In the genomic region with DNA sequence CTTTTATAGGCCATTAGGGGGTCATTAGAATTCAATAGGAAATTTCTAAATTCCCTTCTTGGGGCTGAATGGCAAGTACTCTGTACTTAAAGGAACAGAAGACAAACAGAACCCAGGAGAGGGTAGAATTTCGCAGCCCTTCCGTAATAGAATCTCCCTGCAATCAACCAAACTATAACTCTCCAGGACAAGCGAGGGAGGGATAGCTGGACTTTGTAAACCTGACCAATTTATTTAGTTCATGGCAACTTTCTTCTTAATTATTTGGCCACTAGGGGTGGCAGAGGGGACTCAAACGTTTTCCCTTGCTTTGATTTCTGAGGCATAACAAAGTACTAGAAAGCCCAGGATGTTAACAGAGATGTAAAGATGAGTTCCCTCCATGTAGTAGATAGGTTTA, we compare ENCODE assay signal across 16 mouse cellular contexts. TPM values are rescaled to one million over a fixed set of nuclear protein-coding genes. Genes with fewer than 3 reads are reported as not detected.
DNase-seq lines count a peak whose midpoint lies in the region; ATAC-seq lines count a peak whose summit lies in the region.
"Had no signal": no experiment of that assay in that cellular context is flagged by ENCODE, and none has a peak within 500 bp of the region (broad histone marks: within the 10 kb centered on the region; RNA-seq: fewer than 3 reads in every experiment).

No protein-coding gene starts in this region.

- no peak overlapping the region for H3K4me3 ChIP-seq in heart, embryonic 13.5 days
- H3K4me3 ChIP-seq in kidney, embryonic 15.5 days (replicated peaks): no peak overlapping the region
- H3K4me3 ChIP-seq in midbrain, embryonic 14.5 days (replicated peaks; ENCODE audit: low read depth, low read length): no peak overlapping the region
- no peak overlapping the region for H3K4me3 ChIP-seq in midbrain, embryonic 16.5 days (ENCODE audit: low read depth, low read length)
- H3K4me3 ChIP-seq: erythroblast, embryonic 14.5 days had no signal

- WGBS in heart, embryonic 13.5 days: 45% methylated on average over 4 of the region's 4 CpGs
- WGBS in kidney, embryonic 15.5 days: 8% methylated on average over 4 of the region's 4 CpGs
- 48% methylated on average over 4 of the region's 4 CpGs for WGBS in midbrain, embryonic 14.5 days
- WGBS in midbrain, embryonic 16.5 days: 53% methylated on average over 4 of the region's 4 CpGs

- H3K27ac ChIP-seq in heart, embryonic 13.5 days (replicated peaks): peak overlapping the region; percentile 85
- H3K27ac ChIP-seq in kidney, embryonic 15.5 days: peak overlapping the region; percentile 64; the same call in 1 of the 2 replicates
- no peak overlapping the region for H3K27ac ChIP-seq in midbrain, embryonic 14.5 days (replicated peaks; ENCODE audit: low read depth, low read length)
- no peak overlapping the region for H3K27ac ChIP-seq in midbrain, embryonic 16.5 days (ENCODE audit: low read length)
- H3K27ac ChIP-seq: liver, embryonic 14.5 days had no signal

- no peaks in the 10 kb centered on the region for H3K9me3 ChIP-seq in heart, embryonic 13.5 days
- no peaks in the 10 kb centered on the region for H3K9me3 ChIP-seq in kidney, embryonic 15.5 days (replicated peaks)
- no peaks in the 10 kb centered on the region for H3K9me3 ChIP-seq in midbrain, embryonic 14.5 days (ENCODE audit: control insufficient read depth, low read length)
- H3K9me3 ChIP-seq in midbrain, embryonic 16.5 days (replicated peaks; ENCODE audit: control insufficient read depth, low read length, poor library complexity, severe bottlenecking): no peaks in the 10 kb centered on the region

- H3K27me3 ChIP-seq in heart, embryonic 13.5 days (replicated peaks): no peaks in the 10 kb centered on the region
- no peaks in the 10 kb centered on the region for H3K27me3 ChIP-seq in kidney, embryonic 15.5 days
- no peaks in the 10 kb centered on the region for H3K27me3 ChIP-seq in midbrain, embryonic 14.5 days (ENCODE audit: control insufficient read depth, insufficient read depth, low read length)
- no peaks in the 10 kb centered on the region for H3K27me3 ChIP-seq in midbrain, embryonic 16.5 days (ENCODE audit: control insufficient read depth, insufficient read depth, low read depth, low read length)

- no peaks in the 10 kb centered on the region for H3K36me3 ChIP-seq in heart, embryonic 13.5 days
- H3K36me3 ChIP-seq in kidney, embryonic 15.5 days: no peaks in the 10 kb centered on the region
- no peaks in the 10 kb centered on the region for H3K36me3 ChIP-seq in midbrain, embryonic 14.5 days (ENCODE audit: control insufficient read depth, insufficient read depth, low read length)
- no peaks in the 10 kb centered on the region for H3K36me3 ChIP-seq in midbrain, embryonic 16.5 days (ENCODE audit: control insufficient read depth, insufficient read depth, low read length)

- H3K9ac ChIP-seq in heart, embryonic 13.5 days: no peak overlapping the region
- no peak overlapping the region for H3K9ac ChIP-seq in kidney, embryonic 15.5 days
- no peak overlapping the region for H3K9ac ChIP-seq in midbrain, embryonic 14.5 days (replicated peaks; ENCODE audit: low read length)
- H3K9ac ChIP-seq in midbrain, embryonic 16.5 days (ENCODE audit: low read depth, low read length): no peak overlapping the region
- H3K9ac ChIP-seq: liver, embryonic 14.5 days had no signal

- DNase-seq in heart, postnatal 36 days: no peak
- DNase-seq in kidney, postnatal 36 days: no peak
- peak; percentile 34 for DNase-seq in midbrain, embryonic 14.5 days
- no peak for DNase-seq in spleen, postnatal 4 days (ENCODE audit: low spot score in 2 of 2)
- DNase-seq: adrenal gland, adult 8-10 months; cerebellum, adult 2 months; lung, postnatal 36 days; thymus, postnatal 36 days had no signal

- no peak for ATAC-seq in heart, embryonic 13.5 days (ENCODE audit: extremely low read depth, insufficient number of reproducible peaks, low FRiP score, low TSS enrichment)
- peak; percentile 72 for ATAC-seq in kidney, embryonic 15.5 days (replicated peaks; ENCODE audit: low FRiP score)
- no peak for ATAC-seq in midbrain, embryonic 14.5 days (ENCODE audit: low FRiP score, low TSS enrichment)
- ATAC-seq in midbrain, embryonic 16.5 days: no peak
- ATAC-seq: CD4-positive, CD25-positive, alpha-beta regulatory T cell, adult 4 months; intestine, embryonic 16.5 days had no signal

- peak overlapping the region; percentile 56; the same call in 1 of the 2 replicates for H3K4me2 ChIP-seq in heart, embryonic 13.5 days
- peak overlapping the region; percentile 41; the same call in 1 of the 2 replicates for H3K4me2 ChIP-seq in kidney, embryonic 15.5 days
- no peak overlapping the region for H3K4me2 ChIP-seq in midbrain, embryonic 14.5 days (ENCODE audit: low read length)
- H3K4me2 ChIP-seq in midbrain, embryonic 16.5 days (ENCODE audit: low read length): no peak overlapping the region
- H3K4me2 ChIP-seq: midbrain, embryonic 11.5 days had no signal

- intact Hi-C loops in heart, postnatal 36 days (cut with DNase I): no loop called here

- peaks cover 26% of the 10 kb centered on the region for H3K4me1 ChIP-seq in heart, embryonic 13.5 days
- H3K4me1 ChIP-seq in kidney, embryonic 15.5 days: peaks cover 11% of the 10 kb centered on the region
- H3K4me1 ChIP-seq in midbrain, embryonic 14.5 days (ENCODE audit: control insufficient read depth, insufficient read depth, low read length): no peaks in the 10 kb centered on the region
- H3K4me1 ChIP-seq in midbrain, embryonic 16.5 days (ENCODE audit: control insufficient read depth, insufficient read depth, low read length): no peaks in the 10 kb centered on the region

RNA-seq across cellular contexts. Expression of a gene that starts 6.8 kb away (rescaled TPM):
- 1.6 and 2.1 TPM in 2 replicates for polyA plus RNA-seq in heart, embryonic 13.5 days (2015; fragmentation: Nextera tagmentation; extraction: Ambion mirVana)
- 1 to 10 TPM; 4.0 to 4.4 TPM for total RNA-seq in heart, postnatal 36 days (2021)
- polyA plus RNA-seq in kidney, embryonic 15.5 days (2015; fragmentation: Nextera tagmentation; extraction: Ambion mirVana): 1.2 and 2.0 TPM in 2 replicates
- 0.08 and 0.09 TPM in 2 replicates for polyA plus RNA-seq in midbrain, embryonic 14.5 days (2014; fragmentation: Nextera tagmentation; extraction: Ambion mirVana)
- 0.16 and 0.24 TPM in 2 replicates for polyA plus RNA-seq in midbrain, embryonic 16.5 days (2015; fragmentation: Nextera tagmentation; extraction: Ambion mirVana)
- polyA plus RNA-seq: CD4-positive, CD25-positive, alpha-beta regulatory T cell, adult 4 months had no signal

Comparison
In these comparisons a context has a peak if more than half of its experiments do, and no peak if none do; other contexts are left out.
1. H3K27ac ChIP-seq: peak in heart, embryonic 13.5 days (single experiment) and kidney, embryonic 15.5 days (single experiment); none in midbrain, embryonic 14.5 days (single experiment) and midbrain, embryonic 16.5 days (single experiment).
2. H3K4me2 ChIP-seq: peak in heart, embryonic 13.5 days (single experiment) and kidney, embryonic 15.5 days (single experiment); none in midbrain, embryonic 14.5 days (single experiment) and midbrain, embryonic 16.5 days (single experiment).